Mouse (Mus musculus) thymus, adult 2 months (tissue): ENCODE data around the gene Olfml2b. TPM values are rescaled to one million over a fixed set of nuclear protein-coding genes. Genes with fewer than 3 reads are reported as not detected.

Experiments used
- DNase-seq: peaks from one replicate; pipeline ENCODE4 v3.0.0; 2021
- H3K27ac ChIP-seq: fragments of 200-500 bp; 2 replicates; pipeline ENCODE4 v1.5.1; 2012; ENCODE audit warnings: low read length, control low read depth; ENCODE audit not compliant: control insufficient read depth, insufficient read depth
- H3K27me3 ChIP-seq: fragments of 200-500 bp; 2 replicates; pipeline ENCODE4 v1.6.1; 2012; ENCODE audit warnings: mild to moderate bottlenecking, low read length, moderate library complexity, mixed read lengths; ENCODE audit not compliant: control insufficient read depth, insufficient read depth
- H3K36me3 ChIP-seq: fragments of 200-500 bp; 2 replicates; pipeline ENCODE4 v1.6.1; 2012; ENCODE audit warnings: mild to moderate bottlenecking, low read length, moderate library complexity; ENCODE audit not compliant: control insufficient read depth, insufficient read depth
- H3K4me1 ChIP-seq: fragments of 200-500 bp; replicated peaks from 2 replicates; pipeline ENCODE4 v1.6.1; 2012; ENCODE audit warnings: low read length; ENCODE audit not compliant: control insufficient read depth, insufficient read depth
- H3K4me3 ChIP-seq: fragments of 200-500 bp; 2 replicates; pipeline ENCODE4 v1.5.1; 2012; ENCODE audit warnings: mild to moderate bottlenecking, low read length, control low read depth, moderate library complexity; ENCODE audit not compliant: control insufficient read depth, insufficient read depth
- CTCF ChIP-seq: fragments of 200-500 bp; IDR thresholded peaks from 2 replicates; pipeline ENCODE4 v1.5.1; 2012; ENCODE audit warnings: mild to moderate bottlenecking, control low read depth, low read length, moderate library complexity, borderline replicate concordance; ENCODE audit not compliant: control insufficient read depth, poor library complexity, insufficient read depth; ENCODE audit errors: extremely low read depth
- POLR2A ChIP-seq: fragments of 200-500 bp; IDR thresholded peaks from 2 replicates; pipeline ENCODE4 v1.6.1; 2012; ENCODE audit warnings: mild to moderate bottlenecking, low read length, control low read depth, moderate library complexity; ENCODE audit not compliant: control insufficient read depth, poor library complexity, insufficient read depth; ENCODE audit errors: extremely low read depth
- WGBS: fragments of 180-500 bp; shearing (Covaris S2); methylation state at CpG from one replicate; pipeline ENCODE4 v1.1.7; 2018; 5-methylcytosine and 5-hydroxymethylcytosine counted together
- polyA plus RNA-seq: library from polyadenylated mRNA; depleted of rRNA; stranded (reverse); fragments of >200 nt; gene quantifications from 2 replicates; pipeline ENCODE4 v1.2.3, GENCODE M21; 2012

The Olfml2b gene
- polyA plus RNA-seq, 1 experiment, result 4.8 TPM

- no peaks in the 10 kb centered on the region for H3K36me3 ChIP-seq
- no peaks in the 10 kb centered on the region for H3K4me1 ChIP-seq
- no peak for DNase-seq
- H3K4me3 ChIP-seq, result no peak overlapping the region
- H3K27me3 ChIP-seq, result no peaks in the 10 kb centered on the region
- no peak overlapping the region for H3K27ac ChIP-seq
- WGBS, result 59% methylated on average over 5 of the region's 5 CpGs
- TF ChIP-seq POLR2A, result no peak
- no peak for TF ChIP-seq CTCF
Measured at GRCm38 (mm10) chr1:170694821-170695291, 50.5 kb downstream of the Olfml2b start.

- Histone ChIP-seq H3K27ac (no peak overlapping the region), H3K27me3 (no peaks in the 10 kb centered on the region), H3K4me3 (no peak overlapping the region), H3K36me3 (no peaks in the 10 kb centered on the region), H3K4me1 (no peaks in the 10 kb centered on the region)
- 90% methylated on average over 6 of the region's 6 CpGs for WGBS
- no peak for DNase-seq
- no peak for TF ChIP-seq POLR2A
- no peak for TF ChIP-seq CTCF
Measured at GRCm38 (mm10) chr1:170695326-170695725, 51.0 kb downstream of the Olfml2b start.

- H3K36me3 ChIP-seq, result no peaks in the 10 kb centered on the region
- TF ChIP-seq POLR2A (no peak), CTCF (no peak)
- H3K4me3 ChIP-seq, result no peak overlapping the region
- H3K4me1 ChIP-seq, result no peaks in the 10 kb centered on the region
- no peak for DNase-seq
- 97% methylated on average over 8 of the region's 8 CpGs for WGBS
- H3K27ac ChIP-seq, result no peak overlapping the region
- H3K27me3 ChIP-seq, result no peaks in the 10 kb centered on the region
Measured at GRCm38 (mm10) chr1:170696996-170697395, 52.7 kb downstream of the Olfml2b start.

DNA sequence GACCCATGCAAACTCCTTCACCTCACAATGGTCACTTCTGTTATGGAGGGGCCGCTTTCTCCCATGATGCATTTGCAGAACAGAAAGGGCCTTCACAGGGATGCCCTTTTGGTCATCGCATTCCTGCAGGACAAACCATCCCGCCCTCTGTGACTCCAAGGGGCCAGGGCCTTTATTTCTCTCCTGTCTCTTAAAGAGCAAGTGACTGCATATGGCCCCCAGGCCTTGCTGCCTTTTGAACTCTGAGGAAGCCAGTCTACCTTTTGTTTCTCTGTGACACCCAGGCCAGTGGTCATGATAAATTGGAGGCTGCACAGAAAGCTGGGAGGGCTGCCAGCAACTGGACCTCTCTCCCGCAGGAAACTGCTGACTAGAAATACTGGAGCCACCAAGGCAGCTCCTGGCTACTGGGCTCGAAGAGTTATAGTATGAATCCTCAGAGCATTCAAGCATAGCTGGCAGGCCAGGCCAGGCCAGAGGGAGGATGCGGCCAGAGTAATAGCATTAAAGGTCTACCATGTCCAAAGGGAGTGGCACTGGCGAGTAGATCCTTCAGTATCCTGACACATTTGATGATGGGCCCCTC lies 53.5 kb downstream of the Olfml2b start:
- 98% methylated on average over 7 of the region's 7 CpGs for WGBS
- H3K27me3 ChIP-seq, result no peaks in the 10 kb centered on the region
- H3K36me3 ChIP-seq, result no peaks in the 10 kb centered on the region
- no peaks in the 10 kb centered on the region for H3K4me1 ChIP-seq
- no peak for DNase-seq
- TF ChIP-seq POLR2A (no peak), CTCF (no peak)
- H3K27ac ChIP-seq, result no peak overlapping the region
- H3K4me3 ChIP-seq, result no peak overlapping the region

GRCm38 (mm10) chr1:170698771-170699170 lies 54.4 kb downstream of the Olfml2b start:
- no peak overlapping the region for H3K4me3 ChIP-seq
- no peaks in the 10 kb centered on the region for H3K36me3 ChIP-seq
- 88% methylated on average over 3 of the region's 3 CpGs for WGBS
- no peak overlapping the region for H3K27ac ChIP-seq
- H3K27me3 ChIP-seq, result no peaks in the 10 kb centered on the region
- TF ChIP-seq POLR2A (no peak), CTCF (no peak)
- no peak for DNase-seq
- H3K4me1 ChIP-seq, result no peaks in the 10 kb centered on the region

GRCm38 (mm10) chr1:170699553-170699952 lies 55.2 kb downstream of the Olfml2b start:
- DNase-seq, result no peak
- Histone ChIP-seq H3K27ac (no peak overlapping the region), H3K4me3 (no peak overlapping the region), H3K36me3 (no peaks in the 10 kb centered on the region), H3K27me3 (no peaks in the 10 kb centered on the region), H3K4me1 (no peaks in the 10 kb centered on the region)
- WGBS, result 93% methylated on average over 9 of the region's 9 CpGs
- TF ChIP-seq POLR2A (no peak), CTCF (no peak)
